In genomic region chr11:104572566-104572965, GRCm38 (mm10) we compare ENCODE assay signal across 26 mouse cellular contexts. TPM values are rescaled to one million over a fixed set of nuclear protein-coding genes. Genes with fewer than 3 reads are reported as not detected.
A peak's percentile ranks its signal among the peaks of the same experiment; 100 is the strongest.
DNase-seq lines count a peak whose midpoint lies in the region.
"Had no signal": no experiment of that assay in that cellular context is flagged by ENCODE, and none has a peak within 500 bp of the region (broad histone marks: within the 10 kb centered on the region; RNA-seq: fewer than 3 reads in every experiment).

No protein-coding gene starts in this region.

- peak overlapping the region; percentile 17; the same call in 1 of the 2 replicates for H3K27ac ChIP-seq in heart, embryonic 10.5 days
- H3K27ac ChIP-seq: hindbrain, postnatal 0 days; intestine, embryonic 15.5 days; left cerebral cortex, adult 2 months; limb, embryonic 13.5 days; liver, embryonic 13.5 days; macrophage; midbrain, embryonic 13.5 days; neural tube, embryonic 13.5 days; stomach, postnatal 0 days had no signal

- DNase-seq in cerebellum, postnatal 10 days: peak; percentile 60 to 64
- DNase-seq in cerebellum, adult 9-10 months: no peak
- no peak for DNase-seq in heart, embryonic 10.5 days (ENCODE audit: low spot score)
- no peak for DNase-seq in heart, postnatal 25 days (ENCODE audit: low spot score)
- peak; percentile 37 for DNase-seq in left cerebral cortex, postnatal 4 days
- no peak for DNase-seq in left cerebral cortex, adult 18-20 months (ENCODE audit: low spot score in 2 of 2)
- peak; percentile 59 for DNase-seq in adipocyte (ENCODE audit: low spot score)
- DNase-seq: adrenal gland, postnatal 14 days; cerebellum, adult 11-12 months; cerebellum, postnatal 36 days; kidney, adult 8-10 months; kidney, postnatal 14 days; liver, embryonic 13.5 days; lung, adult 18-20 months; right cerebral cortex, postnatal 4 days; thymus, adult 18-20 months; thymus, postnatal 25 days had no signal

- no peak overlapping the region for H3K4me3 ChIP-seq in heart, embryonic 10.5 days
- H3K4me3 ChIP-seq: intestine, embryonic 15.5 days; left cerebral cortex, adult 2 months; limb, embryonic 13.5 days; liver, embryonic 13.5 days; midbrain, embryonic 13.5 days; neural tube, embryonic 13.5 days had no signal

- H3K4me1 ChIP-seq in heart, embryonic 10.5 days: peaks cover 36% of the 10 kb centered on the region
- H3K4me1 ChIP-seq: intestine, embryonic 15.5 days; limb, embryonic 13.5 days had no signal

- intact Hi-C loops in heart, postnatal 25 days (cut with DNase I): no loop called here
- intact Hi-C loops in left cerebral cortex, postnatal 4 days (cut with DNase I): no loop called here

- H3K9me3 ChIP-seq in heart, embryonic 10.5 days: no peaks in the 10 kb centered on the region
- H3K9me3 ChIP-seq: intestine, embryonic 15.5 days; liver, embryonic 13.5 days; midbrain, embryonic 13.5 days; neural tube, embryonic 13.5 days had no signal

- no peaks in the 10 kb centered on the region for H3K27me3 ChIP-seq in heart, embryonic 10.5 days (ENCODE audit: insufficient read depth, poor library complexity, severe bottlenecking)
- H3K27me3 ChIP-seq: intestine, embryonic 15.5 days had no signal

- H3K36me3 ChIP-seq in heart, embryonic 10.5 days: no peaks in the 10 kb centered on the region
- H3K36me3 ChIP-seq: G1E; intestine, embryonic 15.5 days; limb, embryonic 13.5 days; liver, embryonic 13.5 days; midbrain, embryonic 13.5 days; neural tube, embryonic 13.5 days had no signal

- 49% methylated on average over 2 of the region's 2 CpGs for WGBS in heart, embryonic 10.5 days

RNA-seq across cellular contexts. Expression of gene Myl4, which starts 22.1 kb away (rescaled TPM):
- 1,777 and 2,791 TPM in 2 replicates for polyA plus RNA-seq in heart, embryonic 10.5 days (2016; fragmentation: Nextera tagmentation; extraction: Ambion mirVana)
- 100 to 1,000 TPM; 832 to 984 TPM for total RNA-seq in heart, postnatal 25 days (2021)
- 1 to 10 TPM; 3.1 to 3.6 TPM for total RNA-seq in left cerebral cortex, postnatal 4 days (2021)
- total RNA-seq in left cerebral cortex, adult 18-20 months (2021): 10 to 100 TPM; 16.6 to 17.8 TPM
- polyA plus RNA-seq: G1E, macrophage had no signal

RNA-seq across cellular contexts. Expression of gene Cdc27, which starts 22.1 kb away (rescaled TPM):
- polyA plus RNA-seq in heart, embryonic 10.5 days (2016; fragmentation: Nextera tagmentation; extraction: Ambion mirVana): 39.0 and 39.8 TPM in 2 replicates
- total RNA-seq in heart, postnatal 25 days (2021): 10 to 100 TPM; 28.6 to 29.7 TPM
- 10 to 100 TPM; 67.8 to 70.3 TPM for total RNA-seq in left cerebral cortex, postnatal 4 days (2021)
- total RNA-seq in left cerebral cortex, adult 18-20 months (2021): 10 to 100 TPM; 53.2 to 57.8 TPM

RNA-seq across cellular contexts. Expression of gene Itgb3, which starts 35.2 kb away (rescaled TPM):
- 9.1 and 9.9 TPM in 2 replicates for polyA plus RNA-seq in heart, embryonic 10.5 days (2016; fragmentation: Nextera tagmentation; extraction: Ambion mirVana)
- total RNA-seq in heart, postnatal 25 days (2021): 1 to 10 TPM; 3.1 to 3.8 TPM
- total RNA-seq in left cerebral cortex, postnatal 4 days (2021): 1 to 10 TPM; 4.1 TPM
- 1 to 10 TPM; 2.5 to 2.6 TPM for total RNA-seq in left cerebral cortex, adult 18-20 months (2021)

Comparison
In these comparisons a context has a peak if more than half of its experiments do, and no peak if none do; other contexts are left out.
1. DNase-seq: peak in cerebellum, postnatal 10 days (2 of 2), left cerebral cortex, postnatal 4 days (single experiment) and adipocyte (single experiment); none in cerebellum, adult 9-10 months (single experiment), heart, embryonic 10.5 days (single experiment), heart, postnatal 25 days (single experiment) and left cerebral cortex, adult 18-20 months (0 of 2).
2. RNA of gene Myl4, which starts 22.1 kb away (total RNA-seq): 832 to 984 TPM in heart, postnatal 25 days; 16.6 to 17.8 TPM in left cerebral cortex, adult 18-20 months and 3.1 to 3.6 TPM in left cerebral cortex, postnatal 4 days; every median in the first group is over 10 times any median in the second.